Mouse (Mus musculus) thymus, adult 2 months (tissue): ENCODE data around the gene Kank3. TPM values are rescaled to one million over a fixed set of nuclear protein-coding genes. Genes with fewer than 3 reads are reported as not detected.

Experiments used
- DNase-seq: peaks from one replicate; pipeline ENCODE4 v3.0.0; 2021
- H3K27ac ChIP-seq: fragments of 200-500 bp; 2 replicates; pipeline ENCODE4 v1.5.1; 2012; ENCODE audit warnings: low read length, control low read depth; ENCODE audit not compliant: control insufficient read depth, insufficient read depth
- H3K27me3 ChIP-seq: fragments of 200-500 bp; 2 replicates; pipeline ENCODE4 v1.6.1; 2012; ENCODE audit warnings: mild to moderate bottlenecking, low read length, moderate library complexity, mixed read lengths; ENCODE audit not compliant: control insufficient read depth, insufficient read depth
- H3K36me3 ChIP-seq: fragments of 200-500 bp; 2 replicates; pipeline ENCODE4 v1.6.1; 2012; ENCODE audit warnings: mild to moderate bottlenecking, low read length, moderate library complexity; ENCODE audit not compliant: control insufficient read depth, insufficient read depth
- H3K4me1 ChIP-seq: fragments of 200-500 bp; replicated peaks from 2 replicates; pipeline ENCODE4 v1.6.1; 2012; ENCODE audit warnings: low read length; ENCODE audit not compliant: control insufficient read depth, insufficient read depth
- H3K4me3 ChIP-seq: fragments of 200-500 bp; 2 replicates; pipeline ENCODE4 v1.5.1; 2012; ENCODE audit warnings: mild to moderate bottlenecking, low read length, control low read depth, moderate library complexity; ENCODE audit not compliant: control insufficient read depth, insufficient read depth
- CTCF ChIP-seq: fragments of 200-500 bp; IDR thresholded peaks from 2 replicates; pipeline ENCODE4 v1.5.1; 2012; ENCODE audit warnings: mild to moderate bottlenecking, control low read depth, low read length, moderate library complexity, borderline replicate concordance; ENCODE audit not compliant: control insufficient read depth, poor library complexity, insufficient read depth; ENCODE audit errors: extremely low read depth
- POLR2A ChIP-seq: fragments of 200-500 bp; IDR thresholded peaks from 2 replicates; pipeline ENCODE4 v1.6.1; 2012; ENCODE audit warnings: mild to moderate bottlenecking, low read length, control low read depth, moderate library complexity; ENCODE audit not compliant: control insufficient read depth, poor library complexity, insufficient read depth; ENCODE audit errors: extremely low read depth
- WGBS: fragments of 180-500 bp; shearing (Covaris S2); methylation state at CpG from one replicate; pipeline ENCODE4 v1.1.7; 2018; 5-methylcytosine and 5-hydroxymethylcytosine counted together
- polyA plus RNA-seq: library from polyadenylated mRNA; depleted of rRNA; stranded (reverse); fragments of >200 nt; gene quantifications from 2 replicates; pipeline ENCODE4 v1.2.3, GENCODE M21; 2012

The Kank3 gene
- polyA plus RNA-seq, 1 experiment, result 29.3 TPM

GRCm38 (mm10) chr17:33783408-33783807, 26.9 kb upstream of the Kank3 start:
- no peaks in the 10 kb centered on the region for H3K36me3 ChIP-seq
- DNase-seq, result no peak
- no peaks in the 10 kb centered on the region for H3K27me3 ChIP-seq
- no peak overlapping the region for H3K4me3 ChIP-seq
- no peak overlapping the region for H3K27ac ChIP-seq
- peaks cover 24% of the 10 kb centered on the region for H3K4me1 ChIP-seq
- no peak for TF ChIP-seq CTCF
- no peak for TF ChIP-seq POLR2A

GRCm38 (mm10) chr17:33784939-33785338, 25.4 kb upstream of the Kank3 start:
- H3K27me3 ChIP-seq, result no peaks in the 10 kb centered on the region
- no peak for TF ChIP-seq POLR2A
- no peak for DNase-seq
- 94% methylated on average over 2 of the region's 2 CpGs for WGBS
- no peak overlapping the region for H3K27ac ChIP-seq
- H3K4me1 ChIP-seq, result peaks cover 17% of the 10 kb centered on the region
- H3K36me3 ChIP-seq, result no peaks in the 10 kb centered on the region
- no peak overlapping the region for H3K4me3 ChIP-seq

DNA sequence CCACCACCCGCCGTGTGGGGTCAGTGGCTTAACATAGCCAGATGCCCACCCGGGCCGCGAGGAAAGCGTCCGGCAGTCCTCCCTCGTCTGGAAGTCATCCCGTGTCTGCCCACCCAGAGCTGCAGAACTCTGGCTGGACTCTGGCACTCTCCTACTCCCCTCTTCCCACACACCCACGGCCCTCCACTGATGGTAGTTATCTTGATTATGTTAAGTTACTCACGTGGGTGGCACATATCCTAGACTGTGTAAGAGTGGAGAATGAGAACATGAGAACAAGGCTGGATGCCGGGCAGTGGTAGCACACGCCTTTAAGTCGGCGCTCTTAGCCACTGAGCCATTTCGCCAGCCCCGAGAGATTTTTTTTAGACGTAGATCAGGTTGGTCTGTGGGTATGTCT, 23.9 kb upstream of the Kank3 start:
- 91% methylated on average over 18 of the region's 18 CpGs for WGBS
- no peak overlapping the region for H3K27ac ChIP-seq
- H3K27me3 ChIP-seq, result no peaks in the 10 kb centered on the region
- TF ChIP-seq CTCF, result no peak
- TF ChIP-seq POLR2A, result no peak
- no peak for DNase-seq
- peaks cover 9% of the 10 kb centered on the region for H3K4me1 ChIP-seq
- H3K36me3 ChIP-seq, result no peaks in the 10 kb centered on the region
- no peak overlapping the region for H3K4me3 ChIP-seq

GRCm38 (mm10) chr17:33788732-33789131, 21.6 kb upstream of the Kank3 start:
- no peak for DNase-seq
- 82% methylated on average over 4 of the region's 4 CpGs for whole genome bisulfite sequencing
- H3K27ac ChIP-seq, result no peak overlapping the region

DNA sequence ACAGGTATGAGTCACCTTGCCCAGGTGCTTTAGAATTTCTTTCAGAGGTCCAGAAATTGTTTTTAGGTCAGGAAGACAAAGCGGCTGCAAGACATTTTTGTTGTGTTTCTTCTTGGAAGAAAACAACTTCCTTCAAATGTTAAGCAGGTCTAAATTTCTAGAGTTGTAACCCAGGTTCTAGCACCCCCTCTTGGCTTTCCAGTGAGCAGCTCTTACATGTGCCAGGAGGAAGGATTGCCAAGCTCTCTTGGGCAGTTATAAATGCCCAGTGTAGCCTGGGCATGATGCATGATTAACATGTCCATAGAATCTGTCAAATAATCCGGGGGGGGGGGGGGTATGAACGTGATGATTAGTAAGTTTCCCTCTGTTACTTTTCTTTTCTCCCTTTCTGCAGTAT, 12.0 kb upstream of the Kank3 start:
- H3K36me3 ChIP-seq, result no peaks in the 10 kb centered on the region

More at GRCm38 (mm10) chr17:33788732-33789131, 21.6 kb upstream of the Kank3 start:
- Histone ChIP-seq H3K4me1 (no peaks in the 10 kb centered on the region), H3K36me3 (no peaks in the 10 kb centered on the region), H3K27me3 (no peaks in the 10 kb centered on the region), H3K4me3 (no peak overlapping the region)
- TF ChIP-seq POLR2A (no peak), CTCF (no peak)

DNA sequence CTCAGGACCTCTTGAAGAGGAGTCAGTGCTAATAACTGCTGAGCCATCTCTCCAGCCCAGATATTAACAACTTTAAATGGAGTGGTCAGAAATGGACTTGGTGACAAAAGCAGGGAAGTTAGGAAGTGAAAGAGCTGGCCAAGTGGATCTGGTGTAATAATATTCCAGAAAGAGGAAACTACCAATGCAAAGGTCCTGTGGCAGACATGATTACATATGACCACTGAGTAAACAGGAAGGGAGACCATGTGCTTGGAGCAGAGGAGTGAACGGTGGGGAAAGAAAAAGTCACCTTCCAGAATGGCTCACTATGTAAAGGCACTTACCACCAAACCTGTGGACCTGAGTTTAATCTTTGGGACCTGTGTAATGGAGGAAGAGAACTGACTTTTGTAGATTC, 11.0 kb upstream of the Kank3 start:
- DNase-seq, result no peak
- H3K4me1 ChIP-seq, result no peaks in the 10 kb centered on the region
- no peaks in the 10 kb centered on the region for H3K36me3 ChIP-seq
- H3K27me3 ChIP-seq, result no peaks in the 10 kb centered on the region
- WGBS, result 23% methylated on average over 1 of the region's 1 CpGs
- no peak overlapping the region for H3K27ac ChIP-seq
- no peak overlapping the region for H3K4me3 ChIP-seq
- TF ChIP-seq POLR2A (no peak), CTCF (no peak)

More for the DNA sequence above, 12.0 kb upstream of the Kank3 start:
- Histone ChIP-seq H3K27ac (no peak overlapping the region), H3K4me3 (no peak overlapping the region), H3K4me1 (no peaks in the 10 kb centered on the region), H3K27me3 (no peaks in the 10 kb centered on the region)
- no peak for TF ChIP-seq CTCF
- no peak for DNase-seq
- 43% methylated on average over 3 of the region's 3 CpGs for WGBS

- Histone ChIP-seq H3K27ac (no peak overlapping the region), H3K27me3 (no peaks in the 10 kb centered on the region; the same call in 1 of the 2 replicates), H3K36me3 (no peaks in the 10 kb centered on the region), H3K4me3 (no peak overlapping the region), H3K4me1 (no peaks in the 10 kb centered on the region)
- no peak for DNase-seq
- WGBS, result 0% methylated on average over 2 of the region's 2 CpGs
- no peak for TF ChIP-seq CTCF
- TF ChIP-seq POLR2A, result no peak
These were observed 8.1 kb upstream of the Kank3 start for GRCm38 (mm10) chr17:33802221-33802620.
